ENCODE assay signal across 8 mouse cellular contexts in genomic region chr10:115406393-115406792, GRCm38 (mm10). TPM values are rescaled to one million over a fixed set of nuclear protein-coding genes. Genes with fewer than 3 reads are reported as not detected.
A peak's percentile ranks its signal among the peaks of the same experiment; 100 is the strongest.
DNase-seq lines count a peak whose midpoint lies in the region; ATAC-seq and TF ChIP-seq lines count a peak whose summit lies in the region.

No protein-coding gene starts in this region.

- peak; percentile 73 for ATAC-seq in G1E (ENCODE audit: extremely low read depth, insufficient number of reproducible peaks, low FRiP score, poor library complexity, severe bottlenecking)

- H3K36me3 ChIP-seq in G1E (replicated peaks): peaks cover 83% of the 10 kb centered on the region

- peak; percentile 40; the same call in 1 of the 2 replicates for TF ChIP-seq CTCF in G1E (IDR thresholded peaks at IDR 0.05; ENCODE audit: low read depth, low read length)

- DNase-seq in heart, adult 18-20 months: peak; percentile 33 to 66
- DNase-seq in heart, adult 11 months: no peak
- no peak for DNase-seq in G1E (ENCODE audit: low spot score)
- peak; percentile 33 for DNase-seq in cerebellum, adult 8-10 months
- peak; percentile 13 to 64 for DNase-seq in frontal cortex, postnatal 14 days (ENCODE audit: low spot score in 2 of 2)
- peak; percentile 25 to 63 for DNase-seq in layer of hippocampus, adult 18-20 months (ENCODE audit: low spot score in 2 of 2)
- peak; percentile 55 for DNase-seq in lung, postnatal 14 days
- peak; percentile 37 to 77 for DNase-seq in spleen, postnatal 10 days (ENCODE audit: low spot score in 2 of 2)

- no peaks in the 10 kb centered on the region for H3K27me3 ChIP-seq in G1E (ENCODE audit: insufficient read depth, low read length)

- H3K4me3 ChIP-seq in G1E (ENCODE audit: low read depth, low read length): no peak overlapping the region

- H3K4me1 ChIP-seq in G1E (ENCODE audit: insufficient read depth, low read depth, low read length): no peaks in the 10 kb centered on the region; the same call in 1 of the 2 replicates

- H3K9me3 ChIP-seq in G1E (replicated peaks): no peaks in the 10 kb centered on the region

RNA-seq across cellular contexts. Expression of gene Zfc3h1, which starts 21.6 kb away (rescaled TPM):
- 10 to 100 TPM; 10.7 to 12.8 TPM for total RNA-seq in heart, adult 18-20 months (2021)
- 120 and 133 TPM in 2 replicates for total RNA-seq in G1E (2014; fragmentation: Nextera tagmentation)
- total RNA-seq in G1E (2017): 71.2 and 83.5 TPM in 2 replicates
- 9.7 and 10.1 TPM in 2 replicates for polyA plus RNA-seq in G1E (2012)
- 10 to 100 TPM; 40.0 to 46.7 TPM for total RNA-seq in layer of hippocampus, adult 18-20 months (2021)

RNA-seq across cellular contexts. Expression of gene Thap2, which starts 22.1 kb away (rescaled TPM):
- total RNA-seq in heart, adult 18-20 months (2021): 1 to 10 TPM; 8.7 to 9.3 TPM
- total RNA-seq in G1E (2014; fragmentation: Nextera tagmentation) (25.7 and 34.6 TPM in 2 replicates), G1E (2017) (8.5 and 11.4 TPM in 2 replicates)
- 8.4 and 9.0 TPM in 2 replicates for polyA plus RNA-seq in G1E (2012)
- 10 to 100 TPM; 13.8 to 14.7 TPM for total RNA-seq in layer of hippocampus, adult 18-20 months (2021)

RNA-seq across cellular contexts. Expression of gene Tmem19, which starts 44.1 kb away (rescaled TPM):
- 10 to 100 TPM; 11.2 to 16.9 TPM for total RNA-seq in heart, adult 18-20 months (2021)
- total RNA-seq in G1E (2014; fragmentation: Nextera tagmentation): 10.5 and 11.6 TPM in 2 replicates
- total RNA-seq in G1E (2017): 16.2 and 17.9 TPM in 2 replicates
- 1.9 and 2.9 TPM in 2 replicates for polyA plus RNA-seq in G1E (2012)
- total RNA-seq in layer of hippocampus, adult 18-20 months (2021): 10 to 100 TPM; 37.9 to 39.6 TPM

Comparison
In these comparisons a context has a peak if more than half of its experiments do, and no peak if none do; other contexts are left out.
1. DNase-seq: peak in heart, adult 18-20 months (2 of 2), cerebellum, adult 8-10 months (single experiment), frontal cortex, postnatal 14 days (2 of 2), layer of hippocampus, adult 18-20 months (2 of 2), lung, postnatal 14 days (single experiment) and spleen, postnatal 10 days (2 of 2); none in heart, adult 11 months (single experiment) and G1E (single experiment).